Mouse (Mus musculus) midbrain, embryonic 11.5 days (tissue): ENCODE results near the gene Prcd. TPM values are rescaled to one million over a fixed set of nuclear protein-coding genes. Genes with fewer than 3 reads are reported as not detected.

ENCODE experiments used
- ATAC-seq: fragments of 200-750 bp; cut with Nextera tagmentation; 2 replicates; pipeline ENCODE4 v1.8.0; 2017; ENCODE audit warnings: moderate TSS enrichment, moderate library complexity; ENCODE audit not compliant: low FRiP score
- DNase-seq: peaks from one replicate; pipeline ENCODE4 v3.0.0; 2015; ENCODE audit warnings: low spot score; ENCODE audit errors: missing footprints
- H3K27ac ChIP-seq: fragments of 300-500 bp; sonication (generic); 2 replicates; pipeline ENCODE4 v1.5.1; 2014; ENCODE audit warnings: low read depth, low read length
- H3K27me3 ChIP-seq: fragments of 300-500 bp; sonication (generic); 2 replicates; pipeline ENCODE4 v1.6.1; 2014; ENCODE audit warnings: mild to moderate bottlenecking, low read length, moderate library complexity, mixed read lengths; ENCODE audit not compliant: control insufficient read depth, insufficient read depth
- H3K36me3 ChIP-seq: fragments of 300-500 bp; sonication (generic); 2 replicates; pipeline ENCODE4 v1.6.1; 2014; ENCODE audit warnings: mild to moderate bottlenecking, low read length, moderate library complexity, mixed read lengths; ENCODE audit not compliant: control insufficient read depth, insufficient read depth
- H3K4me1 ChIP-seq: fragments of 300-500 bp; sonication (generic); 2 replicates; pipeline ENCODE4 v1.6.1; 2014; ENCODE audit warnings: low read length; ENCODE audit not compliant: control insufficient read depth, insufficient read depth
- H3K4me2 ChIP-seq: fragments of 300-500 bp; sonication (generic); 2 replicates; pipeline ENCODE4 v1.6.1; 2014; ENCODE audit warnings: mild to moderate bottlenecking, moderate library complexity
- H3K4me3 ChIP-seq: fragments of 300-500 bp; sonication (generic); 2 replicates; pipeline ENCODE4 v1.5.1; 2014; ENCODE audit warnings: low read depth, low read length
- H3K9ac ChIP-seq: fragments of 300-500 bp; sonication (generic); 2 replicates; pipeline ENCODE4 v1.6.1; 2014; ENCODE audit warnings: low read length
- H3K9me3 ChIP-seq: fragments of 300-500 bp; sonication (generic); 2 replicates; pipeline ENCODE4 v1.6.1; 2016; ENCODE audit warnings: low read length; ENCODE audit not compliant: control insufficient read depth
- whole genome bisulfite sequencing: fragments of 180-500 bp; shearing (Covaris S2); extraction: QIAGEN DNeasy Blood & Tissue Kit; methylation state at CpG from one replicate; pipeline ENCODE4 v1.1.7; 2014; 5-methylcytosine and 5-hydroxymethylcytosine counted together
- polyA plus RNA-seq: library from polyadenylated mRNA; unstranded; fragments of >200 nt; fragmentation: Nextera tagmentation; extraction: Ambion mirVana; gene quantifications from 2 replicates; pipeline ENCODE4 v1.2.1, GENCODE M21; 2014

Prcd gene
- polyA plus RNA-seq, 1 experiment from 2014 or later = 0.22 TPM

DNA sequence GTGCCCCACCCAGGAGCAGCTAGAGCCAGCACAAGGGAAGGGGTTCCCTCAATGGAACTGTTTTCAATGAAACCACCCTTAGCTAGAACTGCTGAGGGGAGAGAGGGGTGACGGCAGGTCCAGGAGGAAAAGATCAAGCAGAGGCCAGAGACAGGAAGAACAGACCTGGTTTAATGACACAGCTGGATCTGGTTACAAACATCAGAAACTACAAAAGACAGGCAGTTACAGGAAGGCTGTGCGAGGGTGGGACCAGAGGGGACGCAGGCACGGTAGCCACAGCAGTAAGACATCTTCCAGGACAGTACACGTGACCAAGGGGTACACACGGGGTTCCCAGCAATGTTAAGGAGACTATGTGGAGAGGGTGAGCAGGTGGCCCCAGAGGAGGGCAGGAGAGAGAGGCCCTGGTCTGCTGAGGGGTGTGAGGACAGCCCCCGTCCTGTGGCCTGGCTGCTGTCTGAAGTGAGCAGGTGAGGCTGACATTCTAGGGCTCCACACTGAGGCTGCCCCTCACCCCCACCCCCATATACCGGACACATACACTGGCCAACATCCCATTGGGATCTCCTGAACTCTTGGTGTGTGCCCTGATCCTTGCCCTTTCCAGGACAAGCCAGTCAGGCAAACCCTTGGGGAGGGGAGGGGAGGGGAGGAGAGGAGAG is 7.8 kb upstream of the Prcd start:
- ATAC-seq = no peak
- Histone ChIP-seq H3K9ac (no peak overlapping the region), H3K9me3 (no peaks in the 10 kb centered on the region), H3K4me3 (no peak overlapping the region), H3K36me3 (no peaks in the 10 kb centered on the region), H3K27me3 (peaks cover 4% of the 10 kb centered on the region; the same call in 1 of the 2 replicates), H3K4me2 (no peak overlapping the region), H3K4me1 (peaks cover 11% of the 10 kb centered on the region), H3K27ac (no peak overlapping the region)
- WGBS = 65% methylated on average over 8 of the region's 8 CpGs
- DNase-seq = no peak

DNA sequence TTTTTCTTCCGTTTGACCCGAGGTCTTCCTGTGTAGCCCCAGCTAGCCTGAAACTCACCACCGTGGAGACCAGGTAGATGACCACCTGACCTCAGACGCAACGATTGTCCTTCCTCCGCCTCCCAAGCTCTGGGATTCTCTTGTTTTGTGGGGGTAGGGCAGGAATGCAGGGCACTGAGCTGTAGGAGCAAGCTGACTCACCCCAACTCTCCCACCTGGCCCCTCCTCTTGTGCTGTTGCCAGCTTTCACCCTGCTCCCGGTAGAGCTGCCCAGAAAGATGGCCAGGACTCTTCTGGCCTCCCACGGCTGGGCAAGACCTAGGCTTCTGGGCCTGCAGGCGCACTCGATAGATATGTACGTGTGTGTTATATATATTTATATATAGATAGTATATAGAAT is 7.2 kb upstream of the Prcd start:
- WGBS = 78% methylated on average over 11 of the region's 11 CpGs

DNA sequence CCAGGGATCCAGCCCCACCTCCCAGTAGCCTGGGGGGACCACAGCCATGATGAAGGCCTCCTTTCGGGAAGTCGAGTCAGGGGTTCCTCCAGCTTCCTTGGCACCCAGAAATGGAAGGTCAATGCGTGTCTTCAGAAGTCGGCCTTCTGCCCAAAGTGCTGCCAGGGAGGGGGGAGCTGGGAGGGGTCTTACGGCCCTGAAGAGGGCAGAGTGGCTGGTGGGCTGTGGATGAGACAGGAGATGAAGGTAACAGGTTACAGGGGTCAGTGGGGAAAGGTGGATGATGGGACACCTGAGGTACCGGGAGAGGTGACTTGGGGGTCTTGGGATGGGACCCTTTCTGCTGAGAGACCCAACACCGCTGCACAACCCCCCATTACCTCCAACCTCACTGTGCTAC is 6.6 kb upstream of the Prcd start:
- H3K36me3 ChIP-seq = no peaks in the 10 kb centered on the region
- H3K27me3 ChIP-seq = peaks cover 8% of the 10 kb centered on the region
- peaks cover 11% of the 10 kb centered on the region for H3K4me1 ChIP-seq
- H3K9me3 ChIP-seq = no peaks in the 10 kb centered on the region
- no peak overlapping the region for H3K9ac ChIP-seq
- no peak for DNase-seq
- H3K4me3 ChIP-seq = no peak overlapping the region
- ATAC-seq = no peak
- H3K4me2 ChIP-seq = no peak overlapping the region
- no peak overlapping the region for H3K27ac ChIP-seq
- WGBS = 88% methylated on average over 7 of the region's 7 CpGs

More for the DNA sequence above, 7.2 kb upstream of the Prcd start:
- Histone ChIP-seq H3K4me1 (peaks cover 11% of the 10 kb centered on the region), H3K27me3 (peaks cover 4% of the 10 kb centered on the region; the same call in 1 of the 2 replicates), H3K9me3 (no peaks in the 10 kb centered on the region), H3K4me2 (no peak overlapping the region), H3K27ac (no peak overlapping the region), H3K4me3 (no peak overlapping the region), H3K36me3 (no peaks in the 10 kb centered on the region), H3K9ac (no peak overlapping the region)
- ATAC-seq (no peak), DNase-seq (no peak)

DNA sequence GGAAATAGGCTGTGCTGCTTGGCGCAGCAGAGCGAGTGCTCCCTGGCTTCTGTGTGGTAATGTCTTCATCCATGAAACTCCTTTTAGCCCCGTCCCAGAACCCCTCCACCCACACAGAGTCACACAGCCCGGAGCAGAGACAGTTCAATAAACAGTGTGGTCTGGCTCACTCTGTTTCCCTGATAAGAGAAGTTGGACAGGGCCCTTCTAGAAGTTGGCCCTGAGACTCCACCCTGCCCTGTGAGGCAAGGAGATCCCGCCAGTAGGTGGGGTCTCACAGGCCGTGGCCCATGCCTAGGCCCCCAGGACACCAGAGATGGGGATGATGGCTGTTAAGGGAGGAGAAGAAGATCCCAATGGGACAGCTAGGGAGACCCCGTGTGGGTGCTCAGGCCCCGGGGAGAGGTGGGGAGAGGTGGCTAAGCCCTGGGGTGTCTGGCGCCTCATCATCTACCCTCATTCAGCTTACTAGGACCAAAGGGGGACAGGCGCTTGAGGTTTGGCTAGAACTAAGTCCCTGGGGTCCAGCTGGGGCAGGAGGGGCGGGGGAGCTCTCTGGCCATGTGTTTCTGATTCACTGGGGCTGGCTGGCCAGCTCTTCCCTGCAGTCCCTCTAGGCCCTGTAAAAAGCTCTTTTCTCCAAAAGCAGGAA is 5.9 kb upstream of the Prcd start:
- Histone ChIP-seq H3K27me3 (peaks cover 15% of the 10 kb centered on the region), H3K9me3 (no peaks in the 10 kb centered on the region), H3K36me3 (no peaks in the 10 kb centered on the region), H3K4me3 (no peak overlapping the region), H3K9ac (no peak overlapping the region), H3K4me2 (no peak overlapping the region), H3K27ac (no peak overlapping the region), H3K4me1 (peaks cover 11% of the 10 kb centered on the region)
- ATAC-seq (no peak), DNase-seq (no peak)
- WGBS = 58% methylated on average over 11 of the region's 11 CpGs

DNA sequence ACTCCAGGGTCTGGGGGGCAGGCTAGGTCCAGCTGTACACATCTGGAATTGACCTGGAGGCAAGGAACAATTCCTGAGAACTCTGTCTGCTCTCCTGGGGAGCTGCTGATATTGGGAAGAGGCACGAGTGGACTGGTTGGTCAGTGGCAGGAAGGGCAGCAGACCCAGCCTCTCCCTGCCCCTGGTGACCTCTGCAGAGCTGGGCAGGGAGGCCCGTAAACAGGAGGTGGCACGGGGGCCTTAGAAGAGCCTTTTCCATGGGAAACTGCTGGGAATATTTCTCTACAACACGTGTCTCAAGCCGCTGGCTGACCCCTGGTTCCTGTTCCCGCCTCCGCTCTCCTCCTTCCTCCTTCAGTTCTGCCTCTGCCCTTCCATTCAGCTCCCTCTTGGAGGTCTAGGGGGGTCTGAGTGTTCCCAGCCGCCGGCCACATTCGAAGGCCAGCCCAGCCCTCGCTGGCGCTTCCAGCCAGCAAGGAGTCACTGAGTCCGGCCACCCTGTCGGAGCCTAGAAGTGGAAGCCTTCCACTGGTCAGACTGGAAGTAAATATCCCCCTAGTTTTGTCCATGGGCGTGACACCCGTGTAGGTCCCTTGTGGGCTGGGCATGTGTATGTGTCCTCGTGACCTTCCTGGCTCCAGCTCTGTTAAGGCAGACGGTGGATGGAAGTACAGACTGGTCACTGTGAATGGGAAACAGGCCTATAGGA is 5.0 kb upstream of the Prcd start:
- Histone ChIP-seq H3K4me1 (peaks cover 14% of the 10 kb centered on the region), H3K4me3 (no peak overlapping the region), H3K36me3 (no peaks in the 10 kb centered on the region), H3K4me2 (no peak overlapping the region), H3K27ac (no peak overlapping the region), H3K27me3 (peaks cover 23% of the 10 kb centered on the region), H3K9ac (no peak overlapping the region), H3K9me3 (no peaks in the 10 kb centered on the region)
- WGBS = 57% methylated on average over 18 of the region's 18 CpGs
- DNase-seq (no peak), ATAC-seq (no peak)

DNA sequence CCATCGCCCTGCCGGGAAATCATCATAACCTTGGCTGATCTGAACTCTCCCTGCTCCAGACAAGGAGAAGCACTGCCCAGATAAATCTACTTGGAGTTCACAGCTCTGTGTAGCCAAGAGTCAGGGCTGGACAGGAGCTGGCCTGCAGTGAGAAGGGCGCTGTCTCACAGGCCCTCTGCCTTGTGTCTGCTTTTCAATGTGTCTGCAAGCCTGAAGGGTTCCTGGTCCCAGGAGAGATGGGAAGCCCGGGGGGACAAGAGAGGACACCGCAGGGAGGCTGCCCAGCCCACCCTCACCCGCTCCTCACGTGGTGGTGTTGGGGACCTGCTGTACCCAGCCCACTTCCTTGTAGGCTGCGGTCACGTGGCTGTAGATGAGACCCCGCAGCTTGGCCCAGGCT is 4.4 kb upstream of the Prcd start:
- ATAC-seq (no peak), DNase-seq (no peak)
- no peak overlapping the region for H3K4me2 ChIP-seq
- H3K27me3 ChIP-seq = peaks cover 29% of the 10 kb centered on the region
- no peaks in the 10 kb centered on the region for H3K36me3 ChIP-seq
- H3K9me3 ChIP-seq = no peaks in the 10 kb centered on the region
- H3K4me1 ChIP-seq = peaks cover 13% of the 10 kb centered on the region
- H3K9ac ChIP-seq = no peak overlapping the region
- no peak overlapping the region for H3K4me3 ChIP-seq
- WGBS = 75% methylated on average over 10 of the region's 10 CpGs
- no peak overlapping the region for H3K27ac ChIP-seq

DNA sequence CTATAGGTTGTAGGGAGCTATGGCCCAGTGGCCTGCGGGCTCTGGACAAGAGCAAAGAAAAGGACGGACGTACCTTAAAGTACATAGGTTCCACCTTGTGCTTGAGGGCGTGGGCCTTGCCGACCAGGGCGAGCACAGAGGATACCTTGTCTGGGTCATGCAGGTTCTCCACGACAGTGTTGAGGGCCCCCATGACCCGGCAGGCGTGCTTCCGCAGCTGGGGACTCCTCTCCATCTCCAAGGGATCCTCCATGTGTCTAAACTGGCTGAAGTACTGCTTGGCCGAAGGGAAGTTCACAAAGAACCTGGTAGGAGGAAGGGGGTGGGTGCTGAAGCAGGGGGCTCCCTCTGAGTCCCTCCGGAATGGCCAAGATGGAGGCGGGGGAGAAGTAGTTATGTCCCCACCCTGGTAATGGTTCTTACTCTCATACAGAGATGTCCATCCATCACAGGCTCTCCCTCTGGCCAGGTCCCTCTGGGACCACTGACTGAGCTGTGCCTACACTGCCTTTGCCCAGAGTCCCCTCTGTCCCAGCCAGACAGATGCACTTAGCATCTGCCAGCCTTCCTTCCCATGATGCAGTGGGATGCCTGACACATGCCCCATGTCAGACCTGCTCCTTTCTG is 3.5 kb upstream of the Prcd start:
- H3K27me3 ChIP-seq = peaks cover 37% of the 10 kb centered on the region
- H3K27ac ChIP-seq = no peak overlapping the region
- no peaks in the 10 kb centered on the region for H3K36me3 ChIP-seq
- peaks cover 14% of the 10 kb centered on the region for H3K4me1 ChIP-seq
- H3K4me3 ChIP-seq = no peak overlapping the region
- H3K4me2 ChIP-seq = no peak overlapping the region
- no peak for DNase-seq
- 91% methylated on average over 13 of the region's 13 CpGs for WGBS
- no peak overlapping the region for H3K9ac ChIP-seq
- H3K9me3 ChIP-seq = no peaks in the 10 kb centered on the region
- no peak for ATAC-seq

DNA sequence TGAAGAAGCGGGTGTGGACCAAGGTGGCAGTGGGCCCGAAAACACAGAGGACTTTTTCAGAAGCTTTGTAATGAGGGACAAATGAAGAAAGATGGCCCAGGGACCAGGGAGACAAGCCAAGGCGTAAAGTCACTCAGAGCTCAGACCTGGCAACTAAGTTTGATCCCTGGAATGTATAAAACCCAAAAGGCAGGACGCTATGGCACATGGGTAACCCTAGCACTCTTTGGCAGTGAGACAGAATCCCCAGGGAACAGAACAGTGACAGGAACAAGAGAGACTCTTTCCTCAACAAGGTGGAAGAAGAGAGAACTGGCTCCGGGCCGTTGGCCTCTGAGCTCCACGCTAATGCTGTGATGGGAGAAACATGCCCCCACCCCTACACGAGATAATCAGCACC is 2.5 kb upstream of the Prcd start:
- Histone ChIP-seq H3K27ac (no peak overlapping the region), H3K4me1 (peaks cover 14% of the 10 kb centered on the region), H3K9ac (no peak overlapping the region), H3K9me3 (no peaks in the 10 kb centered on the region), H3K36me3 (no peaks in the 10 kb centered on the region), H3K27me3 (peaks cover 39% of the 10 kb centered on the region), H3K4me2 (no peak overlapping the region), H3K4me3 (no peak overlapping the region)
- DNase-seq = no peak
- ATAC-seq = no peak
- WGBS = 84% methylated on average over 8 of the region's 8 CpGs

DNA sequence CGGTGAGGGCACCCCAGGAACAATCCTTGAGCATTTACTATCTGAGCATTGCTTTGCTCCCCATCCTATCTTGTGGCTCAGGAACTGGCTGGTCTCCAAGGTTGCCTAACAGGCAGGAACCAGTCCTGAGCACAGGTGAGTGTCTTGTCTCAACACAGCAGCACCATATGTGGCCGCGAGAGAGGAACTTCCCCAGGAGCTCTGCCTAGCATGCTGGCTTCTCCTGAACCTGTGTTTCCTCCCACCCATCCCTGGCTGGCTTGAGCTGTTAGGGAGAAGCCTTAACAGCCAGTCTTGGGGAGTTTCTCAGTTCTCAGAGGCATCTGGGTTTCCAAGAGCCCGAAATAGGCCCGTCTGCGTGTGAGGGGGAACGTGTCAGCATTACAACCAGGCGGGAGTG is 2.0 kb upstream of the Prcd start:
- H3K4me2 ChIP-seq = no peak overlapping the region
- no peak overlapping the region for H3K27ac ChIP-seq
- no peak for DNase-seq
- WGBS = 87% methylated on average over 8 of the region's 8 CpGs
- H3K9ac ChIP-seq = no peak overlapping the region
- no peaks in the 10 kb centered on the region for H3K9me3 ChIP-seq
- H3K36me3 ChIP-seq = no peaks in the 10 kb centered on the region
- ATAC-seq = no peak
- H3K4me3 ChIP-seq = no peak overlapping the region
- peaks cover 39% of the 10 kb centered on the region for H3K27me3 ChIP-seq
- peaks cover 14% of the 10 kb centered on the region for H3K4me1 ChIP-seq
